Mouse (Mus musculus) lung, postnatal 0 days (tissue): ENCODE data around the gene Carmil1. TPM values are rescaled to one million over a fixed set of nuclear protein-coding genes. Genes with fewer than 3 reads are reported as not detected.
A peak's percentile ranks its signal among the peaks of the same experiment; 100 is the strongest.

Source experiments
- ATAC-seq: fragments of 200-750 bp; cut with Nextera tagmentation; 2 replicates; pipeline ENCODE4 v1.8.0; 2017; ENCODE audit warnings: moderate library complexity
- DNase-seq: peaks from one replicate; pipeline ENCODE4 v3.0.0-alpha.2; 2016; ENCODE audit warnings: low spot score
- H3K27ac ChIP-seq: fragments of 300-500 bp; sonication (generic); 2 replicates; pipeline ENCODE4 v1.5.1; 2014; ENCODE audit warnings: antibody characterized with exemption, mild to moderate bottlenecking, low read length, mixed read lengths
- H3K27me3 ChIP-seq: fragments of 300-500 bp; sonication (generic); replicated peaks from 2 replicates; pipeline ENCODE4 v1.6.1; 2014; ENCODE audit warnings: low read length, mixed read lengths; ENCODE audit not compliant: insufficient read depth
- H3K36me3 ChIP-seq: fragments of 300-500 bp; sonication (generic); 2 replicates; pipeline ENCODE4 v1.6.1; 2014; ENCODE audit warnings: low read length, mixed read lengths; ENCODE audit not compliant: insufficient read depth
- H3K4me1 ChIP-seq: fragments of 300-500 bp; sonication (generic); 2 replicates; pipeline ENCODE4 v1.6.1; 2014; ENCODE audit warnings: antibody characterized with exemption, low read depth, low read length, mixed read lengths; ENCODE audit not compliant: insufficient read depth
- H3K4me2 ChIP-seq: fragments of 300-500 bp; sonication (generic); replicated peaks from 2 replicates; pipeline ENCODE4 v1.6.1; 2014; ENCODE audit warnings: low read depth, mild to moderate bottlenecking, low read length, moderate library complexity, mixed read lengths
- H3K4me3 ChIP-seq: fragments of 300-500 bp; sonication (generic); 2 replicates; pipeline ENCODE4 v1.5.1; 2014; ENCODE audit warnings: low read depth, low read length
- H3K9ac ChIP-seq: fragments of 300-500 bp; sonication (generic); replicated peaks from 2 replicates; pipeline ENCODE4 v1.6.1; 2014; ENCODE audit warnings: low read depth, mild to moderate bottlenecking
- H3K9me3 ChIP-seq: fragments of 300-500 bp; sonication (generic); 2 replicates; pipeline ENCODE4 v1.6.1; 2016; ENCODE audit warnings: low read length, mixed read lengths
- CTCF ChIP-seq: IDR thresholded peaks from 2 replicates; pipeline ENCODE4 v1.5.1; 2016; ENCODE audit warnings: antibody characterized with exemption, mild to moderate bottlenecking
- EP300 ChIP-seq: IDR thresholded peaks from 2 replicates; pipeline ENCODE4 v1.6.1; 2016; ENCODE audit warnings: antibody characterized with exemption, mild to moderate bottlenecking, control low read depth
- WGBS: fragments of 180-500 bp; shearing (Covaris S2); extraction: QIAGEN DNeasy Blood & Tissue Kit; methylation state at CpG from one replicate; pipeline ENCODE4 v1.1.7; 2014; 5-methylcytosine and 5-hydroxymethylcytosine counted together
- polyA plus RNA-seq: library from polyadenylated mRNA; unstranded; fragments of >200 nt; fragmentation: Nextera tagmentation; extraction: Ambion mirVana; gene quantifications from 2 replicates; pipeline ENCODE4 v1.2.1, GENCODE M21; 2015

The Carmil1 gene
- polyA plus RNA-seq, 1 experiment from 2014 or later, result 47.5 TPM

- peak overlapping the region; percentile 80 for H3K27ac ChIP-seq
- no peak overlapping the region for H3K4me3 ChIP-seq
- H3K4me1 ChIP-seq, result peaks cover 30% of the 10 kb centered on the region; the same call in 1 of the 2 replicates
- H3K9ac ChIP-seq, result no peak overlapping the region
- no peak for DNase-seq
- H3K36me3 ChIP-seq, result no peaks in the 10 kb centered on the region
- no peak overlapping the region for H3K4me2 ChIP-seq
- H3K27me3 ChIP-seq, result no peaks in the 10 kb centered on the region
- ATAC-seq, result no peak
- H3K9me3 ChIP-seq, result no peaks in the 10 kb centered on the region
- WGBS, result 34% methylated on average over 5 of the region's 5 CpGs
- TF ChIP-seq CTCF (no peak), EP300 (no peak)
Observed at GRCm38 (mm10) chr13:24247928-24248327, 32.7 kb downstream of the Carmil1 start.

GRCm38 (mm10) chr13:24247441-24247840, 33.2 kb downstream of the Carmil1 start:
- TF ChIP-seq CTCF (peak; percentile 19; the same call in 1 of the 2 replicates), EP300 (peak; percentile 70)
- H3K27ac ChIP-seq, result peak overlapping the region; percentile 80
- DNase-seq, result peak; percentile 77

DNA sequence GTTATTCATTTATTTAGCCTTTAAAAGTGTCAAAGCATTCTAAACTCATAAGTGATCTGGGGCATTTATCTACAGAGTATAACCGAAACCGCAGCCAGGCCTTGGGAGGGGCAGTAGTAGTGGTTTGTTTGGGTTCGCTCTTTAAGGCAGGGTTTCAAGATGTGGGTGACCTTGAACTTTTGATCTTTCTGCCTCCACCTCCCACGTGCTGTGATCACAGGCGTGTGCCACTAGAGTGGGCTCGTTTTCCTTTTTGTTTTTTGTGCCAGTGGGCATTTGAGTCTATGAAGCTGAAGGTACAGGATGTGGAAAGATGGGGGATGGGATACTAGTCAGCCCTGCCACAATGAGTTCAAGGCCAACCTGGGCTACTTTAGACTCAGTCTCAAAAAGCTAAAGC, 34.3 kb downstream of the Carmil1 start:
- H3K4me1 ChIP-seq, result peaks cover 39% of the 10 kb centered on the region; the same call in 1 of the 2 replicates
- H3K4me2 ChIP-seq, result no peak overlapping the region
- no peaks in the 10 kb centered on the region for H3K36me3 ChIP-seq
- DNase-seq, result peak; percentile 18
- no peak overlapping the region for H3K9ac ChIP-seq
- ATAC-seq, result peak; percentile 24; the same call in 1 of the 2 replicates
- H3K27me3 ChIP-seq, result no peaks in the 10 kb centered on the region
- 0 out of 2 replicates have a peak, but pooled peaks have one; percentile 8 for TF ChIP-seq CTCF
- TF ChIP-seq EP300, result no peak
- peak overlapping the region; percentile 80 for H3K27ac ChIP-seq
- 40% methylated on average over 6 of the region's 6 CpGs for WGBS
- H3K9me3 ChIP-seq, result no peaks in the 10 kb centered on the region
- no peak overlapping the region for H3K4me3 ChIP-seq

More at GRCm38 (mm10) chr13:24247441-24247840, 33.2 kb downstream of the Carmil1 start:
- Histone ChIP-seq H3K4me2 (no peak overlapping the region), H3K9ac (no peak overlapping the region), H3K4me3 (no peak overlapping the region), H3K4me1 (peaks cover 30% of the 10 kb centered on the region; the same call in 1 of the 2 replicates), H3K9me3 (no peaks in the 10 kb centered on the region), H3K27me3 (no peaks in the 10 kb centered on the region), H3K36me3 (no peaks in the 10 kb centered on the region)
- peak; percentile 61 for ATAC-seq
- 23% methylated on average over 3 of the region's 3 CpGs for WGBS

DNA sequence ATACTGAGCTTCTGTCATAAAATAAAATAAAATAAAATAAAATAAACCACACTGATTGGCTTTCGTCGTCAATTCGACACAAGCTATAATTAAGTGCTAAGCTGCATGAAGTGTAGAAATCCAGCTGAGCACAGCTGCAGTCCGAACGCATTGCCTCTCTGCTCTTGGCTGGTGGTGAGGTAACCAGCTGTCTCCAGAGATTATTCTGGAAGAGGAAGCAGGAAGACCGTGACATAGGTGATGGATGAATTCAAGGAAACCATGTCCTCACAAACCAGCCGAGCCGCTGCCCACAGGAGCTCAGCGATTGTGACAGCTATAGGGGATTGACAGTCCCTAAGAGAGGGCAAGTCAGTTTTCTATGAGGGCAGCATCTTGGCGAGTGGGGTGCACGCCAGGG, 36.0 kb downstream of the Carmil1 start:
- Histone ChIP-seq H3K27ac (peak overlapping the region; percentile 68), H3K4me2 (0 out of 2 replicates have a peak overlapping the region, but pooled peaks have one; percentile 25)

DNA sequence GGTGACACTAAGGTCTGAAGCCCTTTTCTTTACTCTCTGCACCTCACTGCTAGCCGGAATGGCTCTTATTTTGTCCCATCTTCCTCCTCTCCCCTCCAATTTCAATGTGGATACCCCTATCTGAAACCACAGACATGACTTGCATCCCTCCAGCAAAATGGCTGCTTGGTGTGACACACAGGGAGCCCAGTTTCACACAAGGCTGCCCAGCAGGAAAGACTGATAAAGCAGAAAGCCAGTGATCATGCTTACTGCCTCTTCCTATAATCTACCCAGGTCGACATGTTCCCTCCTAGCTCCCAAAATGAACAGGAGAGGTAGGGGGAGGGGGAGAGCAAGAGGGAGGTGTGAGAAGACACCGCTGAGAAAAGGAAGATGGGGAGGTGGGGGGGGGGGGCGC, 36.6 kb downstream of the Carmil1 start:
- Histone ChIP-seq H3K9ac (no peak overlapping the region), H3K4me3 (no peak overlapping the region), H3K27ac (peak overlapping the region; percentile 43; the same call in 1 of the 2 replicates), H3K4me1 (peaks cover 45% of the 10 kb centered on the region; the same call in 1 of the 2 replicates), H3K27me3 (no peaks in the 10 kb centered on the region), H3K9me3 (no peaks in the 10 kb centered on the region), H3K4me2 (no peak overlapping the region), H3K36me3 (no peaks in the 10 kb centered on the region)
- no peak for ATAC-seq
- no peak for DNase-seq
- TF ChIP-seq EP300, result no peak
- no peak for TF ChIP-seq CTCF
- WGBS, result 75% methylated on average over 3 of the region's 4 CpGs

More for the DNA sequence above, 36.0 kb downstream of the Carmil1 start:
- H3K36me3 ChIP-seq, result no peaks in the 10 kb centered on the region
- peak; percentile 93 for DNase-seq
- WGBS, result 30% methylated on average over 11 of the region's 11 CpGs
- ATAC-seq, result peak; percentile 71
- TF ChIP-seq EP300 (peak; percentile 86), CTCF (no peak)
- H3K4me1 ChIP-seq, result peaks cover 47% of the 10 kb centered on the region; the same call in 1 of the 2 replicates
- H3K9me3 ChIP-seq, result no peaks in the 10 kb centered on the region
- H3K4me3 ChIP-seq, result no peak overlapping the region
- no peaks in the 10 kb centered on the region for H3K27me3 ChIP-seq
- no peak overlapping the region for H3K9ac ChIP-seq

DNA sequence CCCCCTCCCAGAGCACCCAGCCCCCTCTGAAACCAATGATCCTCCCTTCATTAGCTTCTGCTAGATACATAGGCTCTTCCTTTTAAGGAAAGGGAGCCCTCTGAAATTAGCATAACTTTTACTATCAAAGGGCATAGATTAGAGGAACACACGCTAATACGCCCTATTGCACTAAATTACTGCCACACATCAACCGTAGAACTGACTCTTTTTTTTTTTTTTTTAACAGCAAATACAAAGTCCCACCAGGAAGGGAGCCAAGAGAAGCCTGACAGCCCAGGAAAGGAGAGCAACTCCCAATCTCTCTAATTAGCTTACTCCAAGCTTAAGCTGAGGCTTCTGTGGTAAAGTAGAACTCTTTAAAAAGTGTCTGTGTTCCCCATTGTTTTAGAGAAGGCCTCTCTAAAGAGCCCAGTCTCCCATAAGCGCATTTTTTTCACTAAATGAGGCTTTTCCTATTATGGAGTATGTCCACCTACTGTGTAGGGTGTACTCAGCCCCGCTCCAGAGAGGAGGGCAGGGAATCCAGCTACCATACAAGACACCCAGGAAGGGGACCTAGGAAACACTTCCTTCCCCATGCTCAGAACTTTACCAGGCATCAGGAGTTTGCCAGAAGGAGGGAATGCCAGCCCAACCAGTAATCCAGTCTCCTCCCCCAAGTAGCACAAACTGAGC, 38.0 kb downstream of the Carmil1 start:
- ATAC-seq, result no peak
- no peaks in the 10 kb centered on the region for H3K36me3 ChIP-seq
- peak; percentile 31 for DNase-seq
- no peak overlapping the region for H3K4me3 ChIP-seq
- peak overlapping the region; percentile 57 for H3K27ac ChIP-seq
- no peaks in the 10 kb centered on the region for H3K9me3 ChIP-seq
- WGBS, result 61% methylated on average over 5 of the region's 5 CpGs
- H3K4me2 ChIP-seq, result no peak overlapping the region
- no peak overlapping the region for H3K9ac ChIP-seq
- no peaks in the 10 kb centered on the region for H3K27me3 ChIP-seq
- TF ChIP-seq CTCF (no peak), EP300 (no peak)
- peaks cover 38% of the 10 kb centered on the region; the same call in 1 of the 2 replicates for H3K4me1 ChIP-seq
